Mouse (Mus musculus) heart, embryonic 16.5 days (tissue): ENCODE measurements around the gene Mex3a. TPM values are rescaled to one million over a fixed set of nuclear protein-coding genes. Genes with fewer than 3 reads are reported as not detected.

ENCODE experiments used
- ATAC-seq: fragments of 200-750 bp; cut with Nextera tagmentation; replicated peaks from 2 replicates; pipeline ENCODE4 v1.8.0; 2017; ENCODE audit warnings: moderate number of reproducible peaks; ENCODE audit not compliant: insufficient read depth, low FRiP score; ENCODE audit errors: extremely low read depth
- H3K27ac ChIP-seq: fragments of 300-500 bp; sonication (generic); 2 replicates; pipeline ENCODE4 v1.5.1; 2014; ENCODE audit warnings: mild to moderate bottlenecking, low read length, control low read depth, moderate library complexity
- H3K27me3 ChIP-seq: fragments of 300-500 bp; sonication (generic); 2 replicates; pipeline ENCODE4 v1.6.1; 2014; ENCODE audit warnings: low read length, mixed read lengths; ENCODE audit not compliant: control insufficient read depth, insufficient read depth
- H3K36me3 ChIP-seq: fragments of 300-500 bp; sonication (generic); 2 replicates; pipeline ENCODE4 v1.6.1; 2014; ENCODE audit not compliant: control insufficient read depth, insufficient read depth
- H3K4me1 ChIP-seq: fragments of 300-500 bp; sonication (generic); 2 replicates; pipeline ENCODE4 v1.6.1; 2014; ENCODE audit warnings: low read length, mixed read lengths; ENCODE audit not compliant: control insufficient read depth, insufficient read depth
- H3K4me2 ChIP-seq: fragments of 300-500 bp; sonication (generic); 2 replicates; pipeline ENCODE4 v1.6.1; 2014; ENCODE audit warnings: low read depth, mild to moderate bottlenecking, control low read depth, low read length
- H3K4me3 ChIP-seq: fragments of 300-500 bp; sonication (generic); 2 replicates; pipeline ENCODE4 v1.5.1; 2014; ENCODE audit warnings: mild to moderate bottlenecking, control low read depth, low read length
- H3K9ac ChIP-seq: fragments of 300-500 bp; sonication (generic); 2 replicates; pipeline ENCODE4 v1.6.1; 2014; ENCODE audit warnings: low read length, control low read depth
- H3K9me3 ChIP-seq: fragments of 300-500 bp; sonication (generic); replicated peaks from 2 replicates; pipeline ENCODE4 v1.6.1; 2016; ENCODE audit warnings: low read length; ENCODE audit not compliant: control insufficient read depth
- WGBS: fragments of 180-500 bp; shearing (Covaris S2); extraction: QIAGEN DNeasy Blood & Tissue Kit; methylation state at CpG from one replicate; pipeline ENCODE4 v1.1.7; 2014; 5-methylcytosine and 5-hydroxymethylcytosine counted together
- polyA plus RNA-seq: library from polyadenylated mRNA; unstranded; fragments of >200 nt; fragmentation: Nextera tagmentation; extraction: Ambion mirVana; gene quantifications from 2 replicates; pipeline ENCODE4 v1.2.1, GENCODE M21; 2015

Mex3a gene
- polyA plus RNA-seq, 1 experiment from 2014 or later, result 5.3 TPM

DNA sequence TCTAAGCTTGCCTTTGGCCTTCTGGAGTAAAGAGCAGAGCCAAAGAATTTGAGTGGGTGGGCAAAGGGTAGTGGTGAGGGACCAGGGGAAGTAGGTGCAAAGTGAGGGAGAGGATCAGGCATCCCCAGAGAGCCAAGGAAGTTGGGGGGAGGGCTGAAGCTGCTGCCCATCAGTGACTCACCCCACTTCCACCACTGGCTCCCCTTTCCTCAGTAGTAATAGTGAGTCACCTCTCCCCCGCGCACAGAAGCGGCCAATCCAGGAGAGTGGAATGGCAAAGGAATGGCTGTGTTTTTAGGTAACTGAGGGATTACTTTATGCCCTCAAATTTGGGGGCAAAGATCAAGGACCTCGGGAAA lies 28.7 kb upstream of the Mex3a start:
- ATAC-seq, result peak; percentile 30; the same call in 1 of the 2 replicates
- peak overlapping the region; percentile 91 for H3K9ac ChIP-seq
- H3K27me3 ChIP-seq, result no peaks in the 10 kb centered on the region
- WGBS, result 13% methylated on average over 4 of the region's 4 CpGs
- no peaks in the 10 kb centered on the region for H3K36me3 ChIP-seq
- H3K9me3 ChIP-seq, result no peaks in the 10 kb centered on the region
- H3K4me3 ChIP-seq, result peak overlapping the region; percentile 71
- peak overlapping the region; percentile 94 for H3K4me2 ChIP-seq
- H3K27ac ChIP-seq, result peak overlapping the region; percentile 90
- H3K4me1 ChIP-seq, result peaks cover 25% of the 10 kb centered on the region

- Histone ChIP-seq H3K9me3 (no peaks in the 10 kb centered on the region), H3K4me2 (peak overlapping the region; percentile 94; the same call in 1 of the 2 replicates), H3K27ac (peak overlapping the region; percentile 90), H3K36me3 (no peaks in the 10 kb centered on the region), H3K4me3 (no peak overlapping the region), H3K4me1 (peaks cover 26% of the 10 kb centered on the region), H3K27me3 (no peaks in the 10 kb centered on the region), H3K9ac (peak overlapping the region; percentile 91)
- 44% methylated on average over 8 of the region's 8 CpGs for WGBS
- ATAC-seq, result no peak
These were observed 28.1 kb upstream of the Mex3a start for GRCm38 (mm10) chr3:88503881-88504746.

- ATAC-seq, result no peak
- Histone ChIP-seq H3K4me3 (no peak overlapping the region), H3K36me3 (no peaks in the 10 kb centered on the region), H3K9me3 (no peaks in the 10 kb centered on the region), H3K4me1 (peaks cover 32% of the 10 kb centered on the region), H3K27ac (no peak overlapping the region), H3K9ac (no peak overlapping the region), H3K4me2 (no peak overlapping the region), H3K27me3 (no peaks in the 10 kb centered on the region)
- 74% methylated on average over 6 of the region's 6 CpGs for WGBS
These were observed 27.1 kb upstream of the Mex3a start for GRCm38 (mm10) chr3:88505081-88505480.

- 50% methylated on average over 7 of the region's 7 CpGs for WGBS
- Histone ChIP-seq H3K36me3 (no peaks in the 10 kb centered on the region), H3K4me3 (no peak overlapping the region), H3K27ac (no peak overlapping the region), H3K4me2 (no peak overlapping the region), H3K4me1 (peaks cover 33% of the 10 kb centered on the region), H3K27me3 (no peaks in the 10 kb centered on the region), H3K9ac (no peak overlapping the region), H3K9me3 (no peaks in the 10 kb centered on the region)
- no peak for ATAC-seq
These were observed 26.4 kb upstream of the Mex3a start for GRCm38 (mm10) chr3:88505765-88506164.

- WGBS, result 58% methylated on average over 3 of the region's 3 CpGs
- peak overlapping the region; percentile 94 for H3K27ac ChIP-seq
- H3K36me3 ChIP-seq, result no peaks in the 10 kb centered on the region
- peak overlapping the region; percentile 58 for H3K4me3 ChIP-seq
- H3K4me2 ChIP-seq, result peak overlapping the region; percentile 77
- peaks cover 32% of the 10 kb centered on the region for H3K4me1 ChIP-seq
- H3K9me3 ChIP-seq, result no peaks in the 10 kb centered on the region
- ATAC-seq, result 0 out of 2 replicates have a peak, but pooled peaks have one; percentile 2
- H3K9ac ChIP-seq, result peak overlapping the region; percentile 75
- no peaks in the 10 kb centered on the region for H3K27me3 ChIP-seq
These were observed 22.9 kb upstream of the Mex3a start for GRCm38 (mm10) chr3:88509250-88509649.

- no peaks in the 10 kb centered on the region for H3K9me3 ChIP-seq
- H3K9ac ChIP-seq, result peak within 1 kb of the TSS; percentile 75
- no peaks in the 10 kb centered on the region for H3K27me3 ChIP-seq
- no peaks in the 10 kb centered on the region for H3K36me3 ChIP-seq
- H3K4me1 ChIP-seq, result peaks cover 37% of the 10 kb centered on the region
- peak within 1 kb of the TSS; percentile 94 for H3K27ac ChIP-seq
- peak; percentile 91 for ATAC-seq
- H3K4me2 ChIP-seq, result peak within 1 kb of the TSS; percentile 77
- H3K4me3 ChIP-seq, result peak within 1 kb of the TSS; percentile 58
- WGBS, result under 1% methylated on average over 29 of the region's 31 CpGs
These were observed 22.3 kb upstream of the Mex3a start, which contains the start of gene Lmna for GRCm38 (mm10) chr3:88509692-88510420. Lmna (minus strand) TSS chr3:88509956.

GRCm38 (mm10) chr3:88510421-88511289 lies 21.5 kb upstream of the Mex3a start:
- no peak for ATAC-seq
- Histone ChIP-seq H3K9me3 (no peaks in the 10 kb centered on the region), H3K27ac (peak overlapping the region; percentile 94), H3K9ac (peak overlapping the region; percentile 75), H3K27me3 (no peaks in the 10 kb centered on the region), H3K36me3 (no peaks in the 10 kb centered on the region), H3K4me2 (peak overlapping the region; percentile 77), H3K4me1 (peaks cover 37% of the 10 kb centered on the region), H3K4me3 (peak overlapping the region; percentile 58)
- WGBS, result 52% methylated on average over 13 of the region's 13 CpGs

DNA sequence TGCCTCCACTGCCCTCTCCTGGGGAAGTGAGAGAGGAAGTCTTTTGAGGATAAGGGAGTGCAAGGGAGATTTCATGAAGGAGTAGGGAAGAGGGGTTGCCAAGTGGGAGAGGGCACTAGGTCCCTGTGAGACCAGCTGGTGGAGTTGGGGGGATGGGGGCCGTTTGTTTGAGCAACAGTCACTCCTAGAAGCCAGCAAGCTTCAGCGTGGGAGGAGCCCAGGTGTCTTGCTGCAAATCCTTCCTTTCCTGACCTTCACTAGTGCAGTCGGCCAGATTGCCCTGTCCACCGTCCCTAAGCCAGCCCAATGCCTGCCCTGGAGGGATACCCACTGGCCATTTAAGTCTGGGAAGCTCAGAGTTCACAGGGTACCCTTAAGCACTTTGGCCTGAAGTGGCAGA lies 20.6 kb upstream of the Mex3a start:
- Histone ChIP-seq H3K4me3 (no peak overlapping the region), H3K4me2 (no peak overlapping the region), H3K27me3 (no peaks in the 10 kb centered on the region), H3K36me3 (no peaks in the 10 kb centered on the region), H3K9ac (no peak overlapping the region), H3K27ac (no peak overlapping the region), H3K4me1 (peaks cover 37% of the 10 kb centered on the region), H3K9me3 (no peaks in the 10 kb centered on the region)
- WGBS, result 47% methylated on average over 4 of the region's 4 CpGs
- no peak for ATAC-seq
